Mouse (Mus musculus): ENCODE results near the gene Pramel5. TPM values are rescaled to one million over a fixed set of nuclear protein-coding genes. Genes with fewer than 3 reads are reported as not detected.
"Not testable (repeated sequence)": the region's sequence is repeated elsewhere in the genome, so short reads cannot be mapped to it uniquely, and the experiment has no call there.

Pramel5 gene
- total RNA-seq (2015), result not detected in 2 replicates
- total RNA-seq (2017), result not detected in 2 replicates

GRCm38 (mm10) chr4:144280388-144280787 is at the start of gene Pramel5:
TSS of gene Pramel5 (minus strand) at chr4:144280488.
- not testable (repeated sequence) for ATAC-seq (ENCODE audit: poor library complexity, severe bottlenecking)

- not testable (repeated sequence) for ATAC-seq (ENCODE audit: poor library complexity, severe bottlenecking)
These were observed 49.7 kb upstream of the Pramel5 start, which contains the start of gene Gm13128 for GRCm38 (mm10) chr4:144329949-144330348. TSS of gene Gm13128 (plus strand) at chr4:144330249.

GRCm38 (mm10) chr4:144312666-144313460 is 32.6 kb upstream of the Pramel5 start:
- not testable (repeated sequence) for ATAC-seq (ENCODE audit: poor library complexity, severe bottlenecking)

- ATAC-seq (ENCODE audit: poor library complexity, severe bottlenecking), result not testable (repeated sequence)
These were observed 19.1 kb upstream of the Pramel5 start for GRCm38 (mm10) chr4:144299414-144299813.

GRCm38 (mm10) chr4:144254768-144255167 is 25.5 kb downstream of the Pramel5 start:
- ATAC-seq (ENCODE audit: poor library complexity, severe bottlenecking), result not testable (repeated sequence)

Other genes with a start within 250 kb of the Pramel5 start
- gene Pramel4, start 221.4 kb downstream of the Pramel5 start, total RNA-seq (2015), result not detected in 2 replicates
- gene Pramel4, start 221.4 kb downstream of the Pramel5 start, total RNA-seq (2017), result not detected in 2 replicates
- gene Gm13102, start 174.0 kb downstream of the Pramel5 start, total RNA-seq (2015), result not detected in 2 replicates
- gene Gm13102, start 174.0 kb downstream of the Pramel5 start, total RNA-seq (2017), result not detected in 2 replicates
- not detected in 2 replicates for gene Oog3, start 117.8 kb downstream of the Pramel5 start, total RNA-seq (2015)
- gene Oog3, start 117.8 kb downstream of the Pramel5 start, total RNA-seq (2017), result not detected in 2 replicates
- not detected in 2 replicates for gene Oog2, start 89.8 kb downstream of the Pramel5 start, total RNA-seq (2015)
- not detected in 2 replicates for gene Oog2, start 89.8 kb downstream of the Pramel5 start, total RNA-seq (2017)
- not detected in 2 replicates for gene C87977, start 67.2 kb downstream of the Pramel5 start, total RNA-seq (2015)
- gene C87977, start 67.2 kb downstream of the Pramel5 start, total RNA-seq (2017), result not detected in 2 replicates
- not detected in 2 replicates for gene Gm13128, start 49.8 kb upstream of the Pramel5 start, total RNA-seq (2015)
- not detected in 2 replicates for gene Gm13128, start 49.8 kb upstream of the Pramel5 start, total RNA-seq (2017)
- gene Gm13119, start 77.5 kb upstream of the Pramel5 start, total RNA-seq (2015), result not detected in 2 replicates
- not detected in 2 replicates for gene Gm13119, start 77.5 kb upstream of the Pramel5 start, total RNA-seq (2017)
- gene Pramef20, start 97.4 kb upstream of the Pramel5 start, total RNA-seq (2015), result not detected in 2 replicates
- gene Pramef20, start 97.4 kb upstream of the Pramel5 start, total RNA-seq (2017), result not detected in 2 replicates
- not detected in 2 replicates for gene Pramef12, start 128.0 kb upstream of the Pramel5 start, total RNA-seq (2015)
- not detected in 2 replicates for gene Pramef12, start 128.0 kb upstream of the Pramel5 start, total RNA-seq (2017)
- gene 1700012P22Rik, start 158.3 kb upstream of the Pramel5 start, total RNA-seq (2015), result not detected in 2 replicates
- gene 1700012P22Rik, start 158.3 kb upstream of the Pramel5 start, total RNA-seq (2017), result not detected in 2 replicates
- gene Gm9944, start 172.8 kb upstream of the Pramel5 start, total RNA-seq (2015), result not detected in 2 replicates
- not detected in 2 replicates for gene Gm9944, start 172.8 kb upstream of the Pramel5 start, total RNA-seq (2017)
- not detected in 2 replicates for gene Aadacl3, start 183.3 kb upstream of the Pramel5 start, total RNA-seq (2015)
- gene Aadacl3, start 183.3 kb upstream of the Pramel5 start, total RNA-seq (2017), result not detected in 2 replicates
- not detected in 2 replicates for gene 9430007A20Rik, start 239.3 kb upstream of the Pramel5 start, total RNA-seq (2015)
- gene 9430007A20Rik, start 239.3 kb upstream of the Pramel5 start, total RNA-seq (2017), result not detected in 2 replicates

All from megakaryocyte, adult 5-6 weeks (primary cell).